21 mouse cellular contexts compared by ENCODE assay signal in the genomic region with DNA sequence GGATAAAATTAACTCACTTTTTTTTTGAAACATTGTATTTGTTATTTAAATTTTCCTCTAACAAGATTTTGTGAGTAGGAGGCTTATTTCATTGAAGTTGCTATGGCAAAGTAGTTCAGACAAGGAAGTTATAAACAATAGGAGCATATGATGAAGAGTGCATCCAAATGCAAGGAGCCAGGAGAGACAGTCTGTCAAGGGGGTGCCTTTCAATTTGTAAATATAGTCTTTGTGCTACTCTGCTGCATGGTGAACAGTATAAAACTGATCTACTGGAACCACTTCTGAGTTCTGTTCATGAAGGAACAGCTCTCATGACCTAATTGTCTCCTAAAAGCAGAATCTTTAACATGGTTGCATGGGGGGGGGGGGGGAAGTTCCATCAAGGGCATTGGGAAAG.
"Had no signal": no experiment of that assay in that cellular context is flagged by ENCODE, and none has a peak within 500 bp of the region (broad histone marks: within the 10 kb centered on the region; RNA-seq: fewer than 3 reads in every experiment).

No protein-coding gene starts in this region.

- DNase-seq: kidney, adult 8-10 months; kidney, postnatal 10 days; kidney, postnatal 36 days; liver; lung, adult 18-20 months; lung, postnatal 10 days; lung, postnatal 36 days; retina, postnatal 1 day; right cerebral cortex, postnatal 25 days; spleen, adult 18-20 months; thymus, adult 18-20 months; thymus, postnatal 36 days had no signal

- H3K27me3 ChIP-seq: kidney, embryonic 15.5 days; limb, embryonic 13.5 days; liver, embryonic 12.5 days; liver, embryonic 15.5 days; lung, embryonic 15.5 days; megakaryocyte, embryonic 14.5 days; stomach, embryonic 15.5 days had no signal

- H3K9ac ChIP-seq: kidney, embryonic 15.5 days; limb, embryonic 13.5 days; liver, embryonic 12.5 days; liver, embryonic 15.5 days; lung, embryonic 15.5 days; stomach, embryonic 15.5 days had no signal

- H3K36me3 ChIP-seq: kidney, embryonic 15.5 days; limb, embryonic 10.5 days; limb, embryonic 13.5 days; liver, embryonic 12.5 days; liver, embryonic 15.5 days; lung, embryonic 15.5 days; stomach, embryonic 15.5 days had no signal

- H3K4me3 ChIP-seq: kidney, embryonic 15.5 days; limb, embryonic 10.5 days; limb, embryonic 13.5 days; liver, embryonic 12.5 days; liver, embryonic 15.5 days; lung, embryonic 15.5 days; megakaryocyte, embryonic 14.5 days; stomach, embryonic 15.5 days had no signal

- H3K4me2 ChIP-seq: kidney, embryonic 15.5 days; limb, embryonic 13.5 days; liver, embryonic 12.5 days; liver, embryonic 15.5 days; lung, embryonic 15.5 days; midbrain, embryonic 11.5 days; stomach, embryonic 15.5 days had no signal

- H3K9me3 ChIP-seq: kidney, embryonic 15.5 days; limb, embryonic 10.5 days; limb, embryonic 13.5 days; liver, embryonic 12.5 days; liver, embryonic 15.5 days; lung, embryonic 15.5 days; stomach, embryonic 15.5 days had no signal

- H3K4me1 ChIP-seq: kidney, embryonic 15.5 days; limb, embryonic 13.5 days; liver, embryonic 12.5 days; liver, embryonic 15.5 days; lung, embryonic 15.5 days; megakaryocyte, embryonic 14.5 days; stomach, embryonic 15.5 days had no signal

- ATAC-seq: liver, embryonic 12.5 days had no signal

- H3K27ac ChIP-seq: kidney, embryonic 15.5 days; limb, embryonic 10.5 days; limb, embryonic 13.5 days; liver, embryonic 12.5 days; liver, embryonic 15.5 days; lung, embryonic 15.5 days; stomach, embryonic 15.5 days had no signal
